Mouse (Mus musculus) mature B cell (primary cell): ENCODE measurements around the gene Satb2.

Experiments
- in situ Hi-C: fragments of 300-500 bp; cut with MboI; formaldehyde crosslinking; loops from 2 replicates; pipeline ENCODE4 v1.14.3; 2019

The Satb2 gene

DNA sequence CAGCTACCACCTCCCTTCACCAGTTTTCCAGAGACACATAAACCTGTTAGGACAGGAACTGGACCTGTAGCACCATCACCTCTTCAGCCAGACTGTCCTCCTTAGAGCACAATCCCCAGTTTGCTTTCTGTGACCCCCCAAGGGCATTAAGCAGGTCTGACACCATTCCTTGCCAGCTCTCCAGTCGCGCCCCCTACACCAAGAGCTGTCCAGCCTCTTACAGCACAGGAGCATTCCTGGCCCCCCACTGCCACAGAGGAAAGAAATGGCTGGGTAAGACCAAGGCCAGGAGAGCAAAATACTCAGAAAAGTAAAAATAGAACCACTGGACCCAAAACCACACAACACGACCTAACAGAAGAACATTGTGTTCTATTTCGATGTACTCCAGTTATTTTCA lies 48.4 kb downstream of the Satb2 start:
- in situ Hi-C loops: no loop called here

DNA sequence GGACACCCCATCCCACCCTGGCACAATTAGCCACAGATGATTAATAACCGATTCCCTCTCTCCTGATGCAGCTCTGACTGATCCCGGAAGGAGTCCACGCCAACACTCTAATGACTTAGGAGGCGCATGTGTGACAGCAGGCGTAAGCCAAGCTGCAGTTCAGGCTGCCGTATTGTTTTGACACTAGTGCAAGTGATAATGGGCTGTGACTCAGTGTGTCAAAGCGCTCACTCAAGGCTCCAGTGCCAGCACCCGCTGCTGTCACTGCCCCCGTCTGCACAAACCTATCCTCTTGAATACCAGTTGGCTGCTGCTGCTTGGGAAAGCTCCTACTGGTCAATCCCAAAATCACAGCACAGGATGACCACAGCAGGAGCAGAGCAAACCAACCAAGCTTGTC lies 49.7 kb downstream of the Satb2 start:
- in situ Hi-C loops: no loop called here

DNA sequence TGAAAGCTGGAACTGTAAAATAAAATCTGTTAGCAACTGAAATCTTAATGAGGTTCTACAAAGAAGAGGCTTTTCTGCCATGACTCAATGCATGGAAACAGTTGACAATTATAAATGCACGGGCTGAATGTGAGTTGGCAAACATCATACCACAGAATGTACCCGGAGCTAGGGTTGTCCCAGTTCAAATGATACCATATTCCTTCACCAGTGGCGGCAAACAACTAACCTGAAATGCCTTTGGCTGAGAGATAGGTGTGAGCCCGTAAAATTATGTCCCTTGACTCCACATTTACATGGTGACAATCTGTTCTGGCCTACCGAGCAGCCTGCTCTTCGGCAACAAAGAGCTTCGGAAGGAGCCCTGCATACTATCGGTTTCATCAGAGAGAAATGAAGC lies 58.0 kb downstream of the Satb2 start:
- in situ Hi-C loops: no loop called here

GRCm38 (mm10) chr1:56914279-56914678 lies 64.2 kb downstream of the Satb2 start:
- in situ Hi-C loops: no loop called here

DNA sequence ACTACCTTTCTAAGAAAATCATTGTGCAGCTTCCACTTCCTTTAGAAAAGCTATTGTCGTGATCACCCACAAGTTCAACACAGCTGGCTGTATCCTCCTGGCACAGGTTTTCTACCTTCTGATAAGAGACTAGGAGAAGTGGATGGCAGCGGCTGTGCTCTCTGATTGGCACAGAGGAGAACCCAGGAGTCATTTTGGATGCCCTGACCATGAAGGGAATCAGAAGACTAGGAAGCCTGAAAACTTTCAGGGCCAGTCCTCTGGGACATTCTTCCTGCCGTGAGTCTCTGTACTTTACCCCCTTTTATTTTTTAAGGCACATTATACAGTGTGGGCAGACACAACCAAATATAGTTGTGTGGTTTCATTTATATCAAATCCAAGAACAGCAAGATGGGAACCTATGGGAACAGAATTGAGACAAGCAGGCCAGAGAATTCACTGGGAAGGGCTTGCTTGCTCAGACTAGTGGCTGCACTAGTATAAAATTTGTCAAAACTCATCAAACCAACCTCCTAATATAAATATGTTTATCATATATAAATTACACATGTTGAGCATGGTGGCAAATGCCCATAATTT lies 77.7 kb downstream of the Satb2 start:
- in situ Hi-C loops: no loop called here

GRCm38 (mm10) chr1:56900187-56900586 lies 78.3 kb downstream of the Satb2 start:
- in situ Hi-C loops: no loop called here

GRCm38 (mm10) chr1:56898606-56899396 lies 79.6 kb downstream of the Satb2 start:
- in situ Hi-C loops: no loop called here

- in situ Hi-C loops: no loop called here
Measured at GRCm38 (mm10) chr1:56897492-56898180, 80.8 kb downstream of the Satb2 start.

DNA sequence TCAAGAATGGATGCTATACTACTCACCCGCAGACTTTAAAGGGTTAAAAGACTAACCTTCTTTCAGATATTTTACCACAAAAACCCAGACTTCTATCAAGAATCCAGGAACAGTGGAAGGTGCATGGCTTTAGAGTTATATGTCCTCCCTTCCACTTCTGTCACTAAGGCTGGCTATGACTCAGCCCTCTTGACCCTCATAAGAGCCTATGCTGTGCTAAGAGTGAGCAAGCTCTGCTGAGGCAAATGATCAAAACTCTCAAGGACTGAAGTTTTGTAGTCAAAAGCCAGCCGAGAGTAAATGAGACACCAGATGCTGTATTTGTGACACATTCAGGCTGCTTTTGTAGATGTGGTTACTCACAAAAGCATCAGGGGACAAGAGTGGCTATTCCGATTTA lies 81.8 kb downstream of the Satb2 start:
- in situ Hi-C loops: no loop called here

DNA sequence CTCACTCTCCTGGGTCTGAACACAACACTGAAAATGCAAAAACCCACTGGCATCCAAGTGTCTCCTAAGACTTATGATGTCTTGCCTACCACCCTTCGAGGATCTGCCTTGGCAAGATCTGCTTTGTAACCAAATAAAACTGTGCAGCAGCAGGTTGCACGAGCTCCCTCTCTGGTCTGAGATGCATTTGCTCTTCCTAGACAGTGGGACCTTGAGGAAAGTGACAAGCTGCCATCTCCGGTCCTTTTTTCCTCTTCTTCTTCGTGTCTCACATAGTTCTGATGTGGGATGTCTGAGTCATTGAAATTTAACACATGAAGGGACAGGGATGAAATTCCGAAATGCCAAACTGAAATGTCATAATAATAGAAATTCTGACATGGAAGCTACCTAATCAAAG lies 85.7 kb downstream of the Satb2 start:
- in situ Hi-C loops: no loop called here

DNA sequence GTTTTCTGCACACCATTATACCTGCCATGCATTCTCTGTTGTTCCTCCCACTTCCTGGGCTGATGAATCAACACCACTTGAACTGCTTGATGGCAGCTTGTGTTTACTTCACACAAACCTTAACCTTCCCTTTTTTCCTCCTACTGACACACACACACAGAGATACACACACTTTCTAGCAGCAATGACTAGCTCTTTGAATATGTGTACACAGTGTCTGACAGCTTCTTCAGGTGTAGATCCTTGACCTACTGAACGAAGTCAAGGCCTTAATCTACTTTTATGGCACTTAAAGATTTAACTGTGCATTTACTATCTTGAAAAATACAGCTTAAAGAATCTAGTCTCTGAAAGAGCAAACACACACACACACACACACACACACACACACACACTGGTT lies 89.5 kb downstream of the Satb2 start:
- in situ Hi-C loops: no loop called here

- in situ Hi-C loops: no loop called here
Measured at GRCm38 (mm10) chr1:56887524-56887923, 90.9 kb downstream of the Satb2 start.

DNA sequence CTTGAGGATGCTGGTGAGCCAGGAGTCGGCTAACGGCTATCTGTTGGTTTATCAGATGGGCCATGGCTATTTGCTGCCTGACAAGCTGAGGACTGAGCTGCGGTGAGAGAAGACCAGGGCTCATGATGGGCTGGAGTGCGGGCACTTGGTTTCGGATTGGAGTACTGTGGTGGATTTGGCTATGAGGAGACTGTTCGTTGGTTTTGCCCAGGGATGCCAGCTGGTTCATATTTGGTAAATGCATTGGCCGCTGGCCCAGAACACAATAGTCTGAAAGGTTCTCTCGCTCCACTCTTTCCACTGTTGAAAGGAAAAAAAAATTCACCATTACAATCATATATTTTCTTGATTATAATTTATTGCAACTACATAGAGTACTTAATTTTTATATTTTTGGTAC lies 107.0 kb downstream of the Satb2 start:
- in situ Hi-C loops: no loop called here

GRCm38 (mm10) chr1:56865246-56865645 lies 113.2 kb downstream of the Satb2 start:
- in situ Hi-C loops: no loop called here

GRCm38 (mm10) chr1:56862799-56863198 lies 115.7 kb downstream of the Satb2 start:
- in situ Hi-C loops: no loop called here

- in situ Hi-C loops: no loop called here
Measured at GRCm38 (mm10) chr1:56857202-56857601, 121.2 kb downstream of the Satb2 start.

DNA sequence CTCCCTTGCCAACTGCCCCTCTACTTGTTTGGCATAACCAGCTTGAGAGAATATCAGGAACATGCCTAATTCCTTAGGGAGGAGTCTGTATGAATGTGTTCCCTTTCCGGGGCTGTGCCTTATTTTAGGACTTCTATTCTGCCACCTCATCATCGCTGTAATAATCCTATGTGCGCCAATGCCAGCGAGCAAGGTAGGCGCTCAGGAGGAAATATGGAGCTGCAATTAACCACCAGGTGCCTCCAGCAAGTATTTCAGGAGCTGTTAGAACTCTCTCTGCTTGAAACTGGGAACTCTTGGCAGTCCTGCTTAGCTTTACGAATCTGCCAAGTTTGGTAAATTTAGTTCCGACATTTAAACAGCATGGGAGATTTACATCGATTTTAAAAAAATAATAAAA lies 128.0 kb downstream of the Satb2 start:
- in situ Hi-C loops: no loop called here

DNA sequence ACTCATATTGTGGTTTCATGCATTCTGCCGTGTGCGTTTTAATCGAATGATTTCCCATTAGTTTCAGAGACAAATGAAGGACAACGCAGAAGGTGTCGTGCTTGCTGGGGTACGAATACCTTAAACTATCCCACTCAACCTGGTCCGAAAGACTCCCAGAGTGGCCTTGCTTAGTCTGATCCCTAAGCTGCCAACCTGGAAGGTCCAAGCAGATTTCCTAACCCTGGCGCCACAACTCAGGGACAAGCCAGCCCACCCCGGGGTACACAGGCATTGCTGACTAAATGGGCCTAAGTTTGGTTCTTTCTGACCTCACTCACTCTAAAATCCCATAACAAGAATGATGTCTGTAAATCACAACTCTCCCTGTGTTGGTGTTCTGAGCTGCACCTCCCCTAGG lies 132.1 kb downstream of the Satb2 start:
- in situ Hi-C loops: no loop called here

DNA sequence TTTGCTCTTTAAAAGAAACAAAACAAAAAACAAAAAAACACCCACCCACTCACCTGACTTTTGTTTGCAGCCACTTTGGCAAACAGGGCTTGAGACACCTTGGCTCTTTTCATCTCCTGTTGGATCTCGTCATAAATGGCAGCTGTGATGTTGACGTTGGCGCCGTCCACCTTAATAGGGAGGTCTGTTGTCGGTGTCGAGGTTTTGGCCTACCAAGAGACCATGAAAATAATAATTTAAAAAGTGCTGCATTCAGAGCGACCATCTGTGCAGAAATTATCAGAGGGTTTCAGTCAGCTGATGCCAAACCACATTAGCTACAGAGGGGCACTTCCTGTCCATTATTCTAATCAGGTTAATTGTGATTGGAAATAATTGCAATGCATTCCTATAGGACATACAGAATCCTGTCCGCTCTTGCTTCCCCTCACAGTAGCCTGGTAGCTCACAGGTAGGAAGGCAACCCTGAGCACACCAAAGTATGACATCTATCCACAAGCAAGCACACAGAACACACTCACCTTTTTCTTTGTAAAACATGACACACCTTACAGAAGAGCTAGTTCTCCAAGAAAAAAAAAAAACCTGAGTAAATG lies 132.8 kb downstream of the Satb2 start:
- in situ Hi-C loops: no loop called here

DNA sequence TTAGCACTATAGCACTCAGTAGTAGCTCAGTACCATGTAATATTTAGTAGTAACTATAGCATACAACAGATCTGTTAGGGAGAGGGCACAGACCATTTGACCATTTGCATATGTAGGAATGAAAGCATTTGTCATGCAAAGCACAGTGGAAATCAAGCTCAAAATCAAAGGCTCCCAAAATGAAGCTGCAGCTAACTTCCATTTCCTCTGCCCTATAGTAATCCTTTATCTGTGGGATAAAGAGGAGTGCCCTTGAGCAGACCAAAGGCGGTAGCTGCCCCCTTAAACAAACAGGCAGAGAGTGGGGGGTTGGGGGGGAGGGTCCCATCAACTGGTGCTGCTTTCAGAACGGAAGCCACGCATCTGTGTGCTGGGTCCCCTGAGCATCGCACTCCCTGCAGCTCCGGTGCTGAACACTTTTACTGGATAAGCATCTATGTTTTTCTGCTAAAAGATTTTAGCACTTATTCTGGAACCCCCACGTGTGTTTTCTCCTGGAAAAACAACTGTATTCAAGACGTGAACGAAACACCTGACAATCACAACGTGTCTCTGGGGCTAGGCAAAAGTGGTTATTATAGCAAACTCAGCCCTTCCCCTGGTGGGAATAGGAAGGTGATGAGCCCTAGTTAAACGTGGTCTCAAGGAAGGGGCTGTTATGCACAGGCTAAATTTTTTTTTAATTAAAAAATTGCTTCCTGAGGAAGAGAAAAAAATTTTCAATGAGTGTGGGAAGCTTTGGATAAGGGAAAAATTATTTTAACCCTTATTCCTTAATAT lies 133.7 kb downstream of the Satb2 start:
- in situ Hi-C loops: no loop called here

DNA sequence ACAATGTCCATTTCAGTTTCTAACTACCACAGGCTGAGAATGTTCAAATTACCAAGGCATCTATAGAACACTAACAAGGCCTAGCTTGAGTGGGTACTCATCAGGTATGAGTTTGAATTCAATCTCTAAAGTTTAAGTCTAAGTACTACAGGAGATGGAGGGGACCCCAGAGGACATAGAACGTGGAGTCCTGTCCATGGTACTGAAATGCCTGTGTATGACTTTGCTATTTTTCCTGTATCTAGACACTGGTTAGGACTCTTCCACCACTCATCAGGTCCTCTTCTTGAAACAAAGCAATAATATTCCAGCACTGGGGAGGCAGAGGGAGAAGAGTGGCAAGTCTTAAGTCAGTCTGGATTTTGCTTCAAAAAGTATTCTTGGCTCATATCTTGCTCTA lies 139.5 kb downstream of the Satb2 start:
- in situ Hi-C loops: no loop called here
